Mouse (Mus musculus) heart, postnatal 4 days (tissue): Measurements from ENCODE around the gene Nosip. TPM values are rescaled to one million over a fixed set of nuclear protein-coding genes. Genes with fewer than 3 reads are reported as not detected.
A peak's percentile ranks its signal among the peaks of the same experiment; 100 is the strongest.
"Not testable (repeated sequence)": the region's sequence is repeated elsewhere in the genome, so short reads cannot be mapped to it uniquely, and the experiment has no call there.

ENCODE experiments used
- DNase-seq: peaks from one replicate; pipeline ENCODE4 v3.0.0; 2021
- total RNA-seq, 2 experiments: library from RNA; stranded (reverse); gene quantifications; 2 replicates each; pipeline ENCODE4 v1.2.3; 2021

Nosip gene
- total RNA-seq, 2 experiments from 2014 or later = 31.7 to 34.6 TPM

DNA sequence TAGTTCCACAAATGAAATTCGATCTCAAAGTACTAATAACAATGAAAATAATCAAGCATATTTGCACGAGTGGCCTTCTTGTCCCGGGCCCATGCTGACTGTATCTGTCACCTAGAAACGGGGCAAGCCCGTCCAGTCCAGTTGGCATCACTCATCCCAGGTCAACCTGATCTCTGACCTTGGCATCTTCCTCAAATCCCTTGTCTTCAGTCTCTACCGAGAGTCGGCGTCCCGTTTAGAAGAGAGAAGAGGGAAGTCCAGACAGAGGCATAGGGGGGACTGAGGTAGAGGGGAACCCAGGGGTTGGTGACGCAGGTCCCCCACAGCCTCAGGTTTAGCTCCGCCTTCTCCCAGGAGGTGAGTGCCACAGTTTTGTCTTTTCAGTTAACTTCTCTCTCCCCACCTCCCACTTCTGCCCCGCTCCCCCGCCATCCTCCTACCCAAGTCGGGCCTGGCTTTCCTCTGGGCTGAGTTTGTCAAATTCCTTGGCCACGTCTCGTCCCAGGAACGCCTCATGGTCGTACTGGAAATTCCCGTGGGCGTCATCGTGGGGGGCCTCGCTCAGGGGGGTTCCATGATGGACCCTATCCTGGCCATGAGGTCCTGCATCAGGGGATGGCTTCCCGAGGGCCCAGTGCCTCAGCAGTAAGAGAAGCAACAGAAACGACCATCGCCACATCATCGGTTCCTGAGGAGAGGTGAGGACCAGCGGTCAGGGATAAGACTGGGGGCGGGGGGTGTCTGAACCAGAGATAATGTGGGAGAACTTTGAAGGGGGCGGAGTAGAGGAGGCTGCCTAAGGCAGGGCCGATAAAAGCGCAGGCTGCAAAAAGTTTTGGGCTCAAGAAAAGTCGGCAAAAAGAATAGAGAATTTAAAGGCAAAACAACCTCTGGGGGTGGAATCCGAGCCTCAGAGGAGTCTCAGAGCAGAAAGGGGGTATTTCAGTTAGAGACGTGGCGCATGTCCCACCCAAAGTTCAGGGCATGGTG, 29.1 kb downstream of the Nosip start:
- peak; percentile 66 for DNase-seq

DNA sequence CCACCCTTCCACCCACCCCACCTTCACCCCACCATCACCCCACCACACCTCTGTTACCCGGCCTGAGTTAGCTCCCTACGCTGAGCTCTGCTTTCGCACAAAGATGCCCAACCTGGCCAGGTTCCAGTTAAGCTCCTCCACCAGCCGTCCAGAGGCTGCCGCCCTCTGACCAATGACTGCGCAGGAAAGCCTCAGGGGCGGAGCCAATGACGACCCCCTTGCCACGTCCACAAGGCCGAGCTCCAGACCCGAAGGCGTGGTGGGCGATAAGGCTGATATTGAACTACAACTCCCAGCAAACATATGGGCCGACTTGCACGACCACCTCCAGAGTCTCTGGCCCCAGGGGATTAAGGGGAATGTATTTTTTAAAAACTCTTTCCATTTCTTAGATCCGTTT, 29.8 kb downstream of the Nosip start, which contains the start of gene Rcn3:
Rcn3 (minus strand) TSS at position 174 of the 400 bp plus-strand sequence.
- DNase-seq = peak; percentile 93

DNA sequence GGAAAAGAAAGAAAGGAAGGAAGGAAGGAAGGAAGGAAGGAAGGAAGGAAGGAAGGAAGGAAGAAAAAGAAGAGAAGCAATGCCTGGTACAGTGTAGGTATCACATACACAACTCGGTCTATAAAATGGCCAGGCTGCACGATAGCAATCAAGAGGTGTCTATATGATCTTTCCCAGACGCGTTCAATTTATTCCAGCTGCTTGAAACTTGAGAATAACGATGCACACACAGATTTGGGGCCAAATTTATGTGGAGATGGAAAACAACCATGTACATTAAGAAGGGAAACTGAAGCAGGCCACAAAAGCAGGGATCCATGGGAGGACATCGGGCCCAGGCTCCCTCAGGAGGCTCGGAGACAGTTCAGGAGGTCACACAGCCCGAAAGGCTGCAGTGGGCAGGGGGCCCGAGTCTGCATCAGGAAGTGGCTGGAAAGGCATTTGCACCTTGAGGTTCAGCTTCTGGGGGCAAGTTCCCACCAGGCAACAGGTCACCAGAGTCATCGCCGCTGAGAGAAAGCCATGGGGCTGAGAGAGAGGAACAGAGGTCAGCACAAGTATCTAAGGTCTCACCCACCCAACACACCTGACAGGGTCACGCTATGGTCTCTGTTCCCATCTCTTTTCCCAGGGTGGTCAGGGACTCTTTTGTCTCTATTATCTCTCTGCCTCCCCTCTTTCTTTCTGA, 30.7 kb downstream of the Nosip start:
- no peak for DNase-seq

DNA sequence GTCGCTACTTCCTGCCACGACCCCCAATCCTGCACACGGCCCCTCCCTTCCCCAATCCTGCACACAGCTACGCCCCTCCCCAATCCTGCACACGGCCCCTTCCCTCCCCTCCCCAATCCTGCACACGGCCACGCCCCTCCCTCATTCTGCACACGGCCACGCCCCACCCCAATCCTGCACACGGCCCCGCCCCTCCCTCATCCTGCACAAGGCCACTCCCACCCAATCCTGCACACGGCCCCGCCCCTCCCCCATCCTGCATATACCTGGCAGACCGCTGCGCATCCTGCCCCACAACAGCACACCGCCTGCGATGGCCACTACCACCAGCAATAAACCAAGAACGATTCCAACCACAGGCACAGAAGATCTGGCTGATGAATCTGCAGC, 31.3 kb downstream of the Nosip start:
- no peak for DNase-seq

DNA sequence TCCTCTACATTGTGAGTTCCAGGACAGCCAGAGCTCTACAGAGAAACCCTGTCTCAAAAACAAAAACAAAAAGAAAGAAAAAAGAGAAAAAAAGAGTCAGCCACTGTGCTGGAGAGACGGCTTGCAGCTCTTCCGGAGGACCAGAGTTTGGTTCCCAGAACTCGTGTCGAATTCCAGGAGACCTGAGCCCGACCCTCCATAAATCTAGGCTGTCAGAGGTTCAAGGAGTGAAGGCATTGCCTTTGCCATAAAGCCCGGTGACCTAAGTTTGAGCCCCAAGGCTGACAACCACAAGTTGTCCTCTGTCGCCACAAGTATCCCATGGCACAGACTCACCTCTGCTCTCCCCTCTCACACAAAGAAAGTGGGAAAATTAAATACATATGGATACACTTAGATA, 31.9 kb downstream of the Nosip start:
- DNase-seq = no peak

DNA sequence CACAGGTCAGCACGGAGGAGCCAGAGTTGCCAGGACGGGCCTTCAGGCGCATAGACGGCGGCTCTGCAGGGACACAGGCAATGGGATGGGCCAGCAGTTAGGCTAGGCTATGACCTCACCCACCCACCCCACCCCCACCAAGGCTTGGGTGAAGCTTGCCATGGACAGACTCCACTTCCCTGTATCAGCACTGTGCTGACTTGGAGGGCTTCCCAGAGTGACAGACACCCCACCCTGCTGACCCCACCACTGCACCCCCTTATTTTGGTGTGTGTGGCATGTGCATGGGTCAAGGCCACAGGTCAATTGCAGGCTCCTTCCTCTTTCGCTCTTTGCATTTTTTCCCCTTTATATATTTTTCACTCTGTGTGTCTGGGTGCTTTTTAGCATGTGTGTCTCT, 33.1 kb downstream of the Nosip start:
- no peak for DNase-seq

DNA sequence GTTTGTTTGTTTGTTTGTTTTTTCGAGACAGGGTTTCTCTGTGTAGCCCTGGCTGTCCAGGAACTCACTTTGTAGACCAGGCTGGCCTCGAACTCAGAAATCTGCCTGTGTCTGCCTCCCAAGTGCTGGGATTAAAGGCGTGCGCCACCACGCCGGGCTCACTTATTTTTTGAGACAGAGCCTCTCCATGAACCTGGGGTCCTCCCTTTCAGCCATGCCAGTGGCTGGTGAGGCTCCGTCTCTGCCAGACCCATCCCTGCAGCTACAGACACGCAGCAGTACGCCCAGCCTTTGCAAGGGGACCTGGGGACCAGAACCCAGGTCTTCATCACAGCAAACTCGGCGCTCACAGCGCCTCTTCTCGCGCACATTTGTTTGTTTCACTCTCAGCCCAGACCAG, 33.7 kb downstream of the Nosip start:
- DNase-seq = not testable (repeated sequence)

DNA sequence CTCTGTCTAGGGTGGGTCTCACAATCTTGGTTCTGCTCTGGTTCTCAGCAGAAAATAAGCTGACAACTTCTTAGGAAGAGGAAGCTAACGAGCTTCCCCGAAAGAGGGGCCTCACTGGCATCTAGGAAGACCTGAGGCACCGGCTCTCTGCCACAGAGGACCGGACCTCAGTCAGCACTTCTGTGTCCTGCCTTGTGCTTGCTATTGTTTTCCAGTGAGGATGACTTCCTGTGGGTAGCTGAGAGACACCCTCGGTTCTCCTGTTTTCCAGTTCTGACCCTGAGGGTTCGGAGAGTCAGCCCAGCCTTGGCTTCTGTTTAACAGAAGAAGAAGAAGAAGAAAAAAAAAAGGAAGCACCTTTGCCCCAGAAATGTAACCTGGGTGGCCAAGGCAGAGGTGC, 35.2 kb downstream of the Nosip start:
- no peak for DNase-seq

DNA sequence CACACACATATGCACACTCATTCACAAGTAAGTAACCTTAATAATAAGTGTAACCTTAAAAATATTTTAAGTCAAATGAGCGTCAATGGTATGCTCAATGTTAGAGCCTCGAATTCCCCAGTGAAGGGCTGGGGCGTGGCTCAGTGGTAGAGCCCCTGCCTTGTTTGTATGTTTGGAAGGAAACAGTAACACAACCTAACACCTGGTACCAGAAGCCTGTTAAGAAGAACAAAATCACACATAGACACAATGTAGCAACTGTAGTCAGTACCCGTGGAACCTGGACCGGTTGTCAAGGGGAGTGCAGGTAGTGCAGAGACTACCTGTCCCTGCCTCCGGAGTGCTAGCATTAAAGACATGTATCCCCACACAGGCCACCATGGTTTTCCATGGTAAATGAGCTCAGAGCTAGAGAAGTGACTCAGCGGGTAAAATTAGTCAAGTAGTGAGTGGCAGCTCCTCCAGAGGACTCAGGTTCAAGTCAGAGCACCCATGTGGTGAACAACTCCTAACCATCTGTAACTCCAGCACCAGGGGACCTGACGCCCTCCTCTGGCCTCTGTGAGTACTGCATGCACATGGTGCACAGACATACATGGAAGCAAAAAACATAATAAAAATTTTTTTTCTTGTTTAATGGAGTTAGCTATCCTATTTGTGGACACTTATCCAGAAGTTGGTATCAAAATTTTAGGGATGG, 36.5 kb downstream of the Nosip start:
- no peak for DNase-seq

DNA sequence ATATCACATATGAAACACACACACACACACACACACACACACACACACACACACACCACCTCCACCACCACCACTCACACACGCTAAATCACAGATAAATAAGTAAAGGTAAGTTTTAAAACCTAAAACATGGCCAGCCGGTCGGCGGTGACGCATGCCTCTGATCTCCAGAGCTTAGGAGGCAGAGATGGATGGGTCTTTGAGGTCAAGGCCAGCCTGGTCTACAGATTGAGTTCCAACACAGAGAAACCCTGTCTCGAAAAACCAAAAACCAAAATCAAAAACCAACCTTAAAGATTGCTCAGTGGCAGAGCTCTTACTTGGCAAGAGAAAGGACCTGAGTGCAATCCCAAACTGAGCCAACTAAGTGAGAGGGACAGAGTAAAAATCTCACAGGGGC, 37.8 kb downstream of the Nosip start:
- DNase-seq = no peak

DNA sequence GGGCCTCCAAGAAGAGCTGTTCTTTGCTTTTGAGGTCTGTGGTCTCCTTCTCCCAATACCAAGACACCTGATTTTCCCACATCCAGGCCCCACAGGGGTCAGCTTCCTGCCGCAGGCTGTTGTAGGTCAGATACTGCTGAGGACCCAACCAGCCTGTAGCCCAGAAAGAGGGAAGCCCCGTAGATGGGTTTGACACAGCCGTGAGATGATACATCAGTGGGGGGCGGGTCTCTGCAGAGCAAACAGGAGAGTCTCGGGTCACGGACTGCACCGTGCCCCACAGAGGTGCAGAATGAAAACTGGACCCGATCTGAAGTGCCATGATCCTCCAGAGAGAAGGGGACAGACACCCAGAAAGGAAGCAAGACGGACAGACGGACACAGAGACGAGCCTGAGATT, 40.2 kb downstream of the Nosip start:
- DNase-seq = no peak

DNA sequence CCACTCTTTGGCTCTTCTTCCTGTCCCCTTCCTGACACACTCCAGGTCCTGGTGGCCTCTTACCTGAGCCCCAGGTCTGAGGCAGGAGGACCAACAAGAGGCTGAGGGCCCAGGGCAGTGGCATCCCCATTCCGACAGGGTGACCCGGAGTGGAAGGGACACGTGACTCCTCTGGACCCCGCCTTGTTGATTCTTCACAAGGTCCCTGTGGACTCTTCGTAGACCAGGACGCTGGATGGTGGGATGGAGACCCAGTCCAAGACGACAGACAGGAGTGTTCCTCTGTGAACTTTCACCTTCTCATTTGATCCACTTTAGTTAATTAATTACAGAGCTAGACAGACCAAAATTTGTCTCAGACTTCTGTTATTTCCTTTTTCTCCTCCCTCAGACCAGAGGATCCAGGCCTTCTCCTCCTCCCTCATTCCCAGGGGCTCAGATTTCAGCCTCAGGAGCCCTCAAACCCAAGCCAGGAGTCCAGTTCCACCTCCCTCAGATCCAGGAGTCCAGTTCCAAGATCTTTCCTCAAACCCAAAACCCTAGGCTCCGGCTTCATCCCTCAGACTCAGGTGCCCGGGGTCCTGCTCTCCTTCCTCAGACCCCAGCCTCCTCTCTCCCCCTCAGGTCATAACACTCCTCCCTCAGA, 40.8 kb downstream of the Nosip start:
- no peak for DNase-seq

DNA sequence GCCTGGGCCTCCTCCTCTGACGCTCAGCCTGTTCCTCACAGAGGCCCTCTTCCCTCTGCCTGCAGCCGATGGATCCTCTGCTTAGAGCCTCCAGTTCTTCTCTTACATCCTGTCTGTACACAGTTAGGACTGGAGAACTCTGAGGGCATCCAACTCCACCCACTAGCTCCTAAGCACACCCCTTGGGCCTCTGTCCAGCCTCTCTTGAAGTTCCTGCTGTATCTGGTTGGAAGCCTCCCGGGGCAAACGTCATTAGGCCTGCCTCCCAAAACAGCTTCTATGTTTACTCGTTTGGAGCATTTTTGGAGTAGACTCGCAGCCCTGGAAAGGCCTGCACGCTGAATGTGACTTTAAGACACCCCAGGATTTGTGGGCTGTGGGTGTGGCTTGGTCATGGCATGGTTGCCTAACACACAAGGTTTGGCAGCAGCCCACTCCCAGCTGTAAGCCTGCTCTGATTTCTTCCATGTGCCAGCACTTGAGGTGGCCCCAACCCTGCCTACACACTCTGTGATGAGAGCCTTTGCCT, 41.5 kb downstream of the Nosip start, which contains the start of gene Fcgrt:
Fcgrt (minus strand) TSS at position 200 of the 529 bp plus-strand sequence.
- peak; percentile 94 for DNase-seq

DNA sequence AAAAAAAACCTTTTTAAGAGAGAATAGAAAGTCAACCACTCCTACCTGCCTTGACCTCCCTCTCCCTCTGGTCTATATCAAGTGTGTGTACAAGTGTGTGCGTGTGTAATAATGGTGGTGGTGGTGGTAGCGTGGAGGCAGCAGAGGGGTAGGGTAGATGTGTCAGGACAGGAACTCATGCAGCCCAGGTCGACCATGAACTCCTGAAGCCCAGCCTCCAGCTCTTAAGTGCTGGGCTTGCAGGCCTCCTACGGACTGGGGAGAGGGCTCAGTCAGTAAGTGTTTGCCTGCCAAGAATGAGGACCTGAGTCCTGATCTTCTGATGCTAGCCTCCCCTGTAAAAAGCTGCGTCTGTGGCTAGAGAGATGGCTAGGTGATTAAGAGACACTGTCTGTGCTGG, 42.7 kb downstream of the Nosip start:
- DNase-seq = no peak

DNA sequence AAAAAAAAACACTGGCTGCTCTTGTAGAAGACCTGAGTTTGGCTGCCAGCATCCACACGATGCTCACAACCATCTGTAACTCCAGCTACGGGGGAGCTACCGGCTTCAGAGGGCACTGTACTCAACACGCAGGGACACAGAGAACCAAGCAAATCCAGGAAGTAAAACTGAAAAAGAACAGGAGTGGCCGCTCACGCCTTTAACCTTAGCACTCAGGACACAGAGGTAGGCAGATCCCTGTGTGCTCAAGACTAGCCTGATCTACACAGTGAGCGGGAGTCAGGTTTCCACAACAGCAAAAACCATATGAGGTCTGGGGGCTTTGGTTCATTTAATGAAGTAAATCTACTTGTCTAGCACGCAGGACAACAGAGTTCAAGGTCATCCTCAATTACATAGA, 43.3 kb downstream of the Nosip start:
- no peak for DNase-seq

DNA sequence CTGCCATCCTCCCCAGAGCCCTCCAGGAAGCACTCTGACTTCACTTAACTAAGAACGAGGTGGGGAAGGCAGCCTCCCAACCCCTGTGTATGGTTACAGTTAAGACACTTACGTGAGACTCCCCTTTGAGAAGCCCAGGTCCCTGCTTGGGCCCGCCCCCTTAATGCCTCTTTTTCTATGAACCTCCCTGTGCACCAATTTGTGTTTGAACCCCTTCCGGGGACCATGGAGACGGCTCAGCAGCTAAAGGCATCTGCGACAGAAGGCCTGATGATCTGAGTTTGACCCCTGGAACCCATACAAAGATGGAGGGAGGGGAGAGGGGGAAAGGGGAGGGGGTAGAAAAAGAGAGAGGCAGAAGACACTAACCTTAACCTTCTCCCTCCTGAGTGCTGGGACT, 44.2 kb downstream of the Nosip start:
- DNase-seq = no peak

DNA sequence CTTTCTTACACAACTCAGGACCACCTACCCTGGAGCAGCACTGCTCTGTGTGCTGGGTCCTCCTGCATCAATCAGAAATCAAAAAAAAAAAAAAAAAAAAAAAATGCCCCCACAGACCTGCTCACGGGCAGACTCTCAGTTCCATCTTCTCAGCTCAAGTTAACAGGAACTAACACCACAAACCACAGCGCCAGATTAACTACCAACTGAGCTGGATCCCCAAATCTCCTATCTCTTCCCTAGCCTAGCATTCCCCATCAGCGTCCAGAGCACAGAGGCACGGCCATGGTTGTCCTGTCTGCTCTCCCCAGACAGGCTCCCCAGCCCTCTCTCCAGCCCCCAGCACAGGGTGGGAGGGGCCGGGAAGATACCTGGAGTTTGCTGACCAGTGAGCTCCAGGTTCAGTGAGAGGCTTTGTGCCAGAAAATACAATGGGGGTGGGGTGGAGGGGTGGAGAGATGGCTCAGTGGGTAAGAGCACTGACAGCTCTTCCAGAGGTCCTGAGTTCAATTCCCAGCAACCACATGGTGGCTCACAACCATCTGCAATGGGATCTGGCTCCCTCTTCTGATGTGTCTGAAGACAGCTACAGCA, 44.9 kb downstream of the Nosip start:
- no peak for DNase-seq

DNA sequence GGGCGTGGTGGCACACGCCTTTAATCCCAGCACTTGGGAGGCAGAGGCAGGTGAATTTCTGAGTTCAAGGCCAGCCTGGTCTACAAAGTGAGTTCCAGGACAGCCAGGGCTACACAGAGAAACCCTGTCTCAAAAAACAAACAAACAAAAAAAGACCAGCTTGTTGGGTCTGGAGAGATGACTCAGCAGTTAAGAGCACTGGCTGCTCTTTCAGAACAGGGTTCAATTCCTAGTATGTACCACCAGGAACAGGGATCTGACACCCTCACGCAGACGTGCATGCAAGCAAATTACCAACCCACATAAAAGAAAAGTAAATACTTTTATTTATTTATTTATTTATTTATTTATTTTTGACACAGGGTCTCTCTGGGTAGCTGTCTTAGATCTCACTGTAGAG, 47.9 kb downstream of the Nosip start:
- DNase-seq = not testable (repeated sequence)

DNA sequence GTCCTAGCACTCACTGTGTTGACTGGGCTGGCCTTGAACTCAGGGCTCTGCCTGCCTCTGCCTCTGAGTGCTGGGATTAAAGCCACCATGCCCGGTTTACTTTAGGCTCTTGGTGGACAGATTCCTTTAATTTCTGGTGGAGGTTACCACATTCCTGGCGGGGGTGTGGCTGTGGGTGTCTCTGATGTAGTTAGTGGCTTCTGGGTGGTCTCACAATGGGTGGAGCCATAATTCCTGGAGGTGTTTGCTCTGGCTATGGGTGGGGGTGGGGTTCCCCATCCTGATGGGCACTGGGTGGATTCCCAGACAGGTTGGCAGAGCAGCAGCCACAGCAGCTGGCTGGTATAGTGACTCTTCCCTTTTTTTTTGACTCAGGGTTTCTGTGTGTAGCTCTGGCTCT, 49.7 kb downstream of the Nosip start:
- DNase-seq = no peak

DNA sequence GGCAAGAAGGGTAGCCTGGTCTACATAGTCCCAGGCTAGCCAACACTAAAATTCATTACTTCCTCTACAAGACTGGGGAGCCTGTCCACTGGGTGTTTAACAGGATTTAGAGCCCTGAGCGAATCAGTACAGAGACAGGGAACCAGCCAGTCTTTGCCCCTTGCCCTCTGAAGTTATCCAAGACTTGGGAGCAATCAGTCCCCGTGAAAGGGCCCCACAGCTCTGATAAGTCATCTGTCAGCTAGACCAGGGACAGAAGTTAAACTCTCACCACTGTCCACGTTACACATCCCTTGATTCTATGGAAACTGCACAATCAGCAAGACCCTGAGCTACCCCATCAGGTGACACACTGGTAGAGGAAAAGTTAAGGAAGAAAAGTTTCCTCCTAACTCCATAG, 50.3 kb downstream of the Nosip start:
- DNase-seq = no peak

DNA sequence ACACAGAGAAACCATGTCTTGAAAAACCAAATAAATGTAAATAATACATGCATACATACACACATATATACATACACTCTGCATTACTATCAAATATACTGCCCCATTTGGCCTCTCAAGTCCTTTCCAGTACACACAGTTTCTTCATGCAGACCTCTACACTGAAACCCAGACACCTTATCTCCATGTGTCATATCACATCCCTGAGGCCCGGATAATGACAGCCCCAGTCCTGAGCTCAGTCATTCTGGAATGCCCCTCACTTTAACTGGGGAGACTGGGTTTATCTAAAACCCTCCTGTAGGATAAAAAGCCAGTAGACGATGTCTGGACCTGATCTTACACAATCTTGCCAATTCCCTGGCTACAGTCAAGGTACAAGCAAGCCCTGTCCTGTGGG, 51.2 kb downstream of the Nosip start:
- DNase-seq = no peak

DNA sequence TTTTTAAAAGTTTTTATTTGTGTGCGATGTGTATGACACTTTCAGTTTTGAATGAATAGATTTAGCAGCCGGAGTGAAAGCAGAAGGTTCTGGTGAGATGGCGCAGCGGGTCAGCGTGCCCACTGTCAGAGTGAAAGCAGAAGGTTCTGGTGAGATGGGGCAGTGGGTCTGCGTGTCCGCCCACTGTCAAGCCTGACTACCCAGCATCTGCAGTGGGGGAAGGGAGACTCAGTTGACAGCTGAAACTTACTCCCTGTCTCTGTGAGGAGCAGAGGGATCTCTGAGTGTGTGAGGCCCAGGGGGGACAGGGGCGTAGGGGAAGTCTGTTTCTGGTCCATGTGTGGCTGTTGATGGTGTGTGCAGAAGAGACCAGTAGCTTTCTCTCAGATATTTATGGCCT, 55.3 kb downstream of the Nosip start:
- no peak for DNase-seq
